Mouse (Mus musculus): ENCODE measurements at regions not wholly inside any gene's neighbourhood (a gene's known extent, or its start where the extent isn't known, plus 50 kb on each side); places are given as distances from the start of the nearest gene placed in this dataset.

GRCm38 (mm10) chr5:129406259-129406658 is 94.8 kb upstream of the Sfswap start:
- no peak overlapping the region for H3K4me3 ChIP-seq
- 40% methylated on average over 4 of the region's 4 CpGs for WGBS
- DNase-seq: no peak
- H3K36me3 ChIP-seq (ENCODE audit: control insufficient read depth, insufficient read depth, low read length): no peaks in the 10 kb centered on the region
- H3K27ac ChIP-seq: no peak overlapping the region
- no peaks in the 10 kb centered on the region for H3K79me2 ChIP-seq (replicated peaks; ENCODE audit: control insufficient read depth, insufficient read depth, low read length)
- TF ChIP-seq EP300 (IDR thresholded peaks at IDR 0.05; ENCODE audit: insufficient read depth, low read depth, low read length): no peak
- no peak for TF ChIP-seq CTCF (IDR thresholded peaks at IDR 0.05)
- H3K4me1 ChIP-seq (ENCODE audit: control insufficient read depth, insufficient read depth, low read length): no peaks in the 10 kb centered on the region
- H3K27me3 ChIP-seq (ENCODE audit: control insufficient read depth, insufficient read depth, low read length): no peaks in the 10 kb centered on the region
- intact Hi-C loops (cut with DNase I): no loop called here
- no peak overlapping the region for H3K9ac ChIP-seq (ENCODE audit: low read depth, low read length)

GRCm38 (mm10) chr5:129409440-129410004 is 91.5 kb upstream of the Sfswap start:
- Histone ChIP-seq H3K27ac (no peak overlapping the region), H3K36me3 (ENCODE audit: control insufficient read depth, insufficient read depth, low read length) (no peaks in the 10 kb centered on the region), H3K9ac (ENCODE audit: low read depth, low read length) (no peak overlapping the region), H3K4me1 (ENCODE audit: control insufficient read depth, insufficient read depth, low read length) (no peaks in the 10 kb centered on the region), H3K4me3 (no peak overlapping the region), H3K79me2 (replicated peaks; ENCODE audit: control insufficient read depth, insufficient read depth, low read length) (no peaks in the 10 kb centered on the region), H3K27me3 (ENCODE audit: control insufficient read depth, insufficient read depth, low read length) (no peaks in the 10 kb centered on the region)
- intact Hi-C loops (cut with DNase I): no loop called here
- TF ChIP-seq POLR2A (IDR thresholded peaks at IDR 0.05; ENCODE audit: insufficient read depth, low read depth, low read length) (no peak), EP300 (IDR thresholded peaks at IDR 0.05; ENCODE audit: insufficient read depth, low read depth, low read length) (no peak), CTCF (IDR thresholded peaks at IDR 0.05) (no peak)
- no peak for DNase-seq
- whole genome bisulfite sequencing: 60% methylated on average over 14 of the region's 14 CpGs

GRCm38 (mm10) chr5:129412161-129412560 is 88.9 kb upstream of the Sfswap start:
- no peak for TF ChIP-seq POLR2A (IDR thresholded peaks at IDR 0.05; ENCODE audit: insufficient read depth, low read depth, low read length)
- TF ChIP-seq EP300 (IDR thresholded peaks at IDR 0.05; ENCODE audit: insufficient read depth, low read depth, low read length): no peak
- TF ChIP-seq CTCF (IDR thresholded peaks at IDR 0.05): no peak
- Histone ChIP-seq H3K36me3 (ENCODE audit: control insufficient read depth, insufficient read depth, low read length) (no peaks in the 10 kb centered on the region), H3K9ac (ENCODE audit: low read depth, low read length) (no peak overlapping the region), H3K27me3 (ENCODE audit: control insufficient read depth, insufficient read depth, low read length) (no peaks in the 10 kb centered on the region), H3K4me3 (no peak overlapping the region), H3K4me1 (ENCODE audit: control insufficient read depth, insufficient read depth, low read length) (no peaks in the 10 kb centered on the region), H3K79me2 (replicated peaks; ENCODE audit: control insufficient read depth, insufficient read depth, low read length) (no peaks in the 10 kb centered on the region), H3K27ac (no peak overlapping the region)
- DNase-seq: no peak
- intact Hi-C loops (cut with DNase I): no loop called here
- WGBS: 84% methylated on average over 6 of the region's 6 CpGs

- intact Hi-C loops (cut with DNase I): loop anchor here (5.0 kb wide), 1 partner anchor 82 kb away; no protein-coding TSS in a partner anchor
- WGBS: 27% methylated on average over 12 of the region's 12 CpGs
- H3K4me3 ChIP-seq: no peak overlapping the region
Measured at GRCm38 (mm10) chr5:129414960-129415706, 85.9 kb upstream of the Sfswap start.

GRCm38 (mm10) chr5:129416425-129416824 is 84.6 kb upstream of the Sfswap start:
- 26% methylated on average over 3 of the region's 3 CpGs for WGBS
- Histone ChIP-seq H3K4me3 (no peak overlapping the region), H3K27me3 (ENCODE audit: control insufficient read depth, insufficient read depth, low read length) (no peaks in the 10 kb centered on the region), H3K9ac (ENCODE audit: low read depth, low read length) (no peak overlapping the region), H3K36me3 (ENCODE audit: control insufficient read depth, insufficient read depth, low read length) (no peaks in the 10 kb centered on the region), H3K4me1 (ENCODE audit: control insufficient read depth, insufficient read depth, low read length) (no peaks in the 10 kb centered on the region), H3K79me2 (replicated peaks; ENCODE audit: control insufficient read depth, insufficient read depth, low read length) (no peaks in the 10 kb centered on the region), H3K27ac (no peak overlapping the region)
- intact Hi-C loops (cut with DNase I): loop anchor here (5.0 kb wide), 1 partner anchor 81 kb away; no protein-coding TSS in a partner anchor
- DNase-seq: no peak
- no peak for TF ChIP-seq EP300 (IDR thresholded peaks at IDR 0.05; ENCODE audit: insufficient read depth, low read depth, low read length)
- peak; percentile 37 for TF ChIP-seq CTCF (IDR thresholded peaks at IDR 0.05)

More at GRCm38 (mm10) chr5:129414960-129415706, 85.9 kb upstream of the Sfswap start:
- Histone ChIP-seq H3K4me1 (ENCODE audit: control insufficient read depth, insufficient read depth, low read length) (no peaks in the 10 kb centered on the region), H3K36me3 (ENCODE audit: control insufficient read depth, insufficient read depth, low read length) (no peaks in the 10 kb centered on the region), H3K9ac (ENCODE audit: low read depth, low read length) (peak overlapping the region; percentile 34), H3K27me3 (ENCODE audit: control insufficient read depth, insufficient read depth, low read length) (no peaks in the 10 kb centered on the region), H3K27ac (peak overlapping the region; percentile 60), H3K79me2 (replicated peaks; ENCODE audit: control insufficient read depth, insufficient read depth, low read length) (no peaks in the 10 kb centered on the region)
- DNase-seq: peak; percentile 56 to 64
- TF ChIP-seq EP300 (IDR thresholded peaks at IDR 0.05; ENCODE audit: insufficient read depth, low read depth, low read length) (no peak), POLR2A (IDR thresholded peaks at IDR 0.05; ENCODE audit: insufficient read depth, low read depth, low read length) (0 out of 2 replicates have a peak, but pooled peaks have one; percentile 41), CTCF (IDR thresholded peaks at IDR 0.05) (peak; percentile 46)

GRCm38 (mm10) chr5:129417516-129417915 is 83.5 kb upstream of the Sfswap start:
- TF ChIP-seq CTCF (IDR thresholded peaks at IDR 0.05) (no peak), EP300 (IDR thresholded peaks at IDR 0.05; ENCODE audit: insufficient read depth, low read depth, low read length) (no peak), POLR2A (IDR thresholded peaks at IDR 0.05; ENCODE audit: insufficient read depth, low read depth, low read length) (no peak)
- no peak for DNase-seq
- 53% methylated on average over 3 of the region's 3 CpGs for WGBS
- H3K36me3 ChIP-seq (ENCODE audit: control insufficient read depth, insufficient read depth, low read length): no peaks in the 10 kb centered on the region
- no peak overlapping the region for H3K27ac ChIP-seq
- H3K79me2 ChIP-seq (replicated peaks; ENCODE audit: control insufficient read depth, insufficient read depth, low read length): no peaks in the 10 kb centered on the region
- no peaks in the 10 kb centered on the region for H3K27me3 ChIP-seq (ENCODE audit: control insufficient read depth, insufficient read depth, low read length)
- H3K4me1 ChIP-seq (ENCODE audit: control insufficient read depth, insufficient read depth, low read length): no peaks in the 10 kb centered on the region
- no peak overlapping the region for H3K4me3 ChIP-seq
- no peak overlapping the region for H3K9ac ChIP-seq (ENCODE audit: low read depth, low read length)
- intact Hi-C loops (cut with DNase I): loop anchor here (5.0 kb wide), 1 partner anchor 80 kb away; no protein-coding TSS in a partner anchor
